Mouse (Mus musculus) lung, adult 2 months (tissue): Measurements from ENCODE around the gene Adad2.

Experiments
- CTCF ChIP-seq: fragments of 200-500 bp; IDR thresholded peaks from 2 replicates; pipeline ENCODE4 v1.5.1; 2011; ENCODE audit warnings: mild to moderate bottlenecking, low read length, control low read depth; ENCODE audit not compliant: insufficient read depth
- POLR2A ChIP-seq: fragments of 200-500 bp; IDR thresholded peaks from 2 replicates; pipeline ENCODE4 v1.6.1; 2011; ENCODE audit warnings: low read depth, mild to moderate bottlenecking, control low read depth, low read length, borderline replicate concordance; ENCODE audit errors: extremely low read depth

GRCm38 (mm10) chr8:119604398-119604803 is 8.1 kb upstream of the Adad2 start:
- TF ChIP-seq CTCF (no peak), POLR2A (no peak)
